Mouse (Mus musculus): Measurements from ENCODE around the gene Mapk11.

- TF ChIP-seq RCOR1 (IDR thresholded peaks at IDR 0.05; ENCODE audit: low read depth, low read length) (no peak), TCF12 (IDR thresholded peaks at IDR 0.05; ENCODE audit: low read depth, low read length) (peak; percentile 39; the same call in 1 of the 2 replicates), TBP (IDR thresholded peaks at IDR 0.05; ENCODE audit: low read depth, low read length) (peak; percentile 15; the same call in 1 of the 2 replicates), NELFE (IDR thresholded peaks at IDR 0.05; ENCODE audit: low read depth, low read length) (peak; percentile 93), USF1 (IDR thresholded peaks at IDR 0.05; ENCODE audit: low read depth, low read length) (no peak), ZC3H11A (IDR thresholded peaks at IDR 0.05; ENCODE audit: low read depth, low read length) (no peak), CTCF (IDR thresholded peaks at IDR 0.05 in 2 of 3, conservative IDR thresholded peaks at IDR 0.05 in 1 of 3; ENCODE audit: control insufficient read depth in 1 of 3, insufficient read depth in 1 of 3, low read depth in 2 of 3, low read length in 3 of 3, poor library complexity in 1 of 3, severe bottlenecking in 1 of 3) (no peak), ZKSCAN1 (IDR thresholded peaks at IDR 0.05; ENCODE audit: low read depth, low read length) (no peak), POLR2A (IDR thresholded peaks at IDR 0.05; ENCODE audit: control insufficient read depth in 1 of 2, insufficient read depth in 1 of 2, low read depth in 1 of 2, low read length in 2 of 2, poor library complexity in 1 of 2) (peak; percentile 87 to 94), MAX (IDR thresholded peaks at IDR 0.05; ENCODE audit: low read length) (no peak), JUND (IDR thresholded peaks at IDR 0.05; ENCODE audit: low read depth, low read length) (no peak), UBTF (IDR thresholded peaks at IDR 0.05; ENCODE audit: borderline replicate concordance, insufficient read depth, low read depth, low read length) (no peak), RAD21 (IDR thresholded peaks at IDR 0.05; ENCODE audit: low read depth, low read length) (no peak), BHLHE40 (IDR thresholded peaks at IDR 0.05; ENCODE audit: borderline replicate concordance, low read depth, low read length) (no peak)
These were observed 46.4 kb upstream of the Mapk11 start for GRCm38 (mm10) chr15:89195690-89196312.

Data from MEL (cell line).